Mouse (Mus musculus): ENCODE results near the gene Cenpb.
A peak's percentile ranks its signal among the peaks of the same experiment; 100 is the strongest.

The Cenpb gene

DNA sequence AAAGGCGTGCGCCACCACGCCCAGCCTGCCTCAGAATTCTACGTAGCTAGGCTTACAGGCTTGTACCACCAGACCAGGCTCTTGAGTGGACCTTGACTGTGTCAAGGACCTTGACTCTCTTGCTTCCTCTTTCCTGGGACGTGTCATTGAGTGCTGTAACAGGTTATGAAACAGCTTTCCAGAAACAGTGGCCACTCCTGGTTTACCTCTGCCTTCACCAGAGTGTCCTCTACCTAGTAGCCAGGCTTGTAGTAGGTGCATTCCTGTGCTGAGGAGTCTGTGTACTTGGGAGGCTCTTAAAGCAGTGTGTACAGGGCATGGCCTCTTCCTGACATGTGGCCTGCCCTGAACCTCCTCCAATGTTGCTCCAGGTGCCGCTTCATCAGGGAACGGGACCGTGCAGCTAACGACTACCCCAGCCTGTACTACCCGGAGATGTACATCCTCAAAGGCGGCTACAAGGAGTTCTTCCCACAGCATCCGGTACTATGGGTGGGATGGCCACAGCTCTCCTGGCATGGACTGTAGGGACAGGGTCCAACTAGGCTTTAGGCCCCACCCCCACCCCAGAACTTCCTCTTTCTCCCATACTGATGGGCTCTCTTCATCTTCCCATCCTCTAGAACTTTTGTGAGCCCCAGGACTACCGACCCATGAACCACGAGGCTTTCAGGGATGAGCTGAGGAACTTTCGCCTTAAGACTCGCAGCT lies 16.9 kb upstream of the Cenpb start:
- DNase-seq: no peak

DNA sequence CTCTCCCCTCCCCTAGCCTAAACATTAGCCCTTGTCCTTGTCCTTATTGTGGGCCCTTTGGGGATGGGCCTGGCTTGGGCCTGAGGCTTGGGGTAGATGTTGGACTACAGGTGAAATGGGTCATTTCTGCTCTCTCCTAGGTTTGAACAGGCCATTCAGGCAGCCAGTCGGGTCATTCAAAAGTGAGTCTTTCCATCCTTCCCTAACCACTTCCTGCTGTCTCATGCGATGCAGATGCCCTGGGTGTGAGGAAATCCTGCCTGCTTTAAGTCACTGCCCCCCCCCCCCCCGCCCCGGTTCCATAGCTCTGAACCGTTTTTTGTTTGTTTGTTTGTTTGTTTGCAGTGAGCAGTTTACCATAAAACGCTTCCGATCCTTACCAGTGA lies 11.1 kb upstream of the Cenpb start:
- DNase-seq: no peak

DNA sequence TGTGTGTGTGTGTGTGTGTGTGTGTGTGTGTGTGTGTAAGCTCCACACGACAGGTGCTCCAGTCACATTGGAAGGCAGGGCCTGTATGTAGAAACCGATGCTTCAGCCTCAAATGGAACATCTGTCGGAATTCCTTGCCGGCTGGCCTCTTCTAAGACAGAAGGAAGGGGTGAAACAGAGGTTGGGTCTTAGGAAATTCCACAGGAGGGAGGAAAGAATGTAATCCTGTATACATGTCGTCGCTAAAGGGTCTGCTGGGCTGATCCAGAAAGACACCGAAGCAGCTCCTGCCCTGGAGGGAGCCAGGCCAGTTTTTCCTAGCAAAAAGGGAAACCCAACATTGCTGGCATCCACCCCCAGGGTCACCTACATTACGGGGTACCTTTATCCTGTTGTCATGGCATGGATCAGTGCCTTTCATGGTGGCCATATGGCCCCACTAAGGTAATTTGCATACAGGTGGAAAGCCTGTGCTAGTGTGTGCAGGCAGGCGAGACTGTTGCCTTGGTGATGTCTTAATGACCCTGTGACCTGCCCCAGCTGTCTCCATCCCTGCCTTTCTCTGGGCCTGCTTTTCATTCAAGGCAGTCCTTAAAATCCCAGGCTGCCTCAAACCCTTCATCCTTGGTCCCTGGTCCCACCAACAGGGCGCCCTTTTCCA lies 10.6 kb upstream of the Cenpb start:
- no peak for DNase-seq

DNA sequence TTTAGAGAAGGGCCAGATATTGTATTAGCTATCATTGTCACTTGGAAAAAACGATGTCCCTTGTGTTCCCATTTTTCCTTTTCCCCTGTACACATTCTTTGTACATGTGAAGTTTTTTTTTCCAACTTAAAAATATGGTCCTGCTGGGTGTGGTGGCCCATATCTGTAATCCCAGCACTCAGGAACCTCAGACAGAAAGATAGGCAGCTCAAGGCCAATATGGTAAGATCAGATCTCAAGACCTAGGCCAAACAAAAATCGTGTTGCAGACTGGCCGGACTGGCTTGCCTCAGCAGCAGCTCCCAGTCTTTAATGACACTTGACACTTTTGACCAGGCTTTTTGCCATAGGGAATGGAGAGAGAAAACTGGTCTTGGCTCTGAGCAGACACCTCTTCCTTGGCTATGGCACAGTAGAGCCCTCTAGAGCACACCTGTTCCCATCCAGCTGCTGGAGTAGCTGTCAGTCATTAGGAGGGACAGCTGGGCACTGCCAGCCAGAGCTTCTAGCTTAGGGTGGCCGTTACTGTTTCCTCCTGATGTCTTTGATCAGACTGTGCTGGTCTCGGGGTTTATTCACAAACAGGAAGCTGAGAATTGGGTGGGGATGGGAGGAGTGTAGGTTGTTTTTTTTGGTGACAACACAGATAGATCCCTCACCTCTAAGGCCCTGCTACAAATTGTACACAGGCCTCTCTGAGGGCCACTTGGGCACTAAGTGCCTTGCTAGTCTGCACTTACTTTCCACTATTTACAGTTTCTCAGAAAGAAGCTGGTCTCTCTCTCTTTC lies 9.8 kb upstream of the Cenpb start:
- DNase-seq: no peak

DNA sequence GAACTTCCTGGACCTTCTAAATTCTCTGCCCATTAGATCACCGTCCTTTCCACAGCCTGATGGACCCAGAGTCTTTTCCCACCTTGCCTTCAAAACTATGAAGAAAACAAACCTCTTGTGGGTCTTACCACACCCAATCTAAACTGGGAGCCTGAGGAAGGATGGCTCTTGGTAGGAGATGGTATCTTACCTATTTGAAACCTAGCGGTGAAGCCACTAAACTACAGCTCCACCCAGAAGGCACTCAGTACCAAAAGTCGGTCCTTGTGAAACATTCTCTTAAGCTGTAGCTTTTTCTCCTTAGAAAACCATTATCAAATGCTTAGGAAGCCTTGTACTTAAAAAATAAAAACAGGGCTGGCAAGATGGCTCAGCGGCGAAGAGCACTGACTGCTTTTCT lies 8.4 kb upstream of the Cenpb start:
- no peak for DNase-seq

DNA sequence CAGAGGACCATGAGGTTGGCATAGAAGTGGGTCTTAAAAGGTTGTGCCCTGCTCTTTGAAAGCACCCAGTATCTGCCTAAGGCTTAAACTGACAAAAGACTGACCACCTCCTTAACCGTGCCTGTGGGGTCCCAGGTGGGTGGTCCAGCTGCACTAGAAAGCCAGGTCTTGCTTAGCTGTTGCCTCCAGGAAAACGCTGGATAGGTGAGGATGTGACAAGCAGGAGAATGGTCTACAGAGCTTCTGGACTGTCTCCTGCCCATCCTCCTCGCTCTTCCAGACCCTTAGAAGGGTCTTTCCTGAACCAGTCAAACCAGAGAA lies 7.7 kb upstream of the Cenpb start:
- DNase-seq: no peak

DNA sequence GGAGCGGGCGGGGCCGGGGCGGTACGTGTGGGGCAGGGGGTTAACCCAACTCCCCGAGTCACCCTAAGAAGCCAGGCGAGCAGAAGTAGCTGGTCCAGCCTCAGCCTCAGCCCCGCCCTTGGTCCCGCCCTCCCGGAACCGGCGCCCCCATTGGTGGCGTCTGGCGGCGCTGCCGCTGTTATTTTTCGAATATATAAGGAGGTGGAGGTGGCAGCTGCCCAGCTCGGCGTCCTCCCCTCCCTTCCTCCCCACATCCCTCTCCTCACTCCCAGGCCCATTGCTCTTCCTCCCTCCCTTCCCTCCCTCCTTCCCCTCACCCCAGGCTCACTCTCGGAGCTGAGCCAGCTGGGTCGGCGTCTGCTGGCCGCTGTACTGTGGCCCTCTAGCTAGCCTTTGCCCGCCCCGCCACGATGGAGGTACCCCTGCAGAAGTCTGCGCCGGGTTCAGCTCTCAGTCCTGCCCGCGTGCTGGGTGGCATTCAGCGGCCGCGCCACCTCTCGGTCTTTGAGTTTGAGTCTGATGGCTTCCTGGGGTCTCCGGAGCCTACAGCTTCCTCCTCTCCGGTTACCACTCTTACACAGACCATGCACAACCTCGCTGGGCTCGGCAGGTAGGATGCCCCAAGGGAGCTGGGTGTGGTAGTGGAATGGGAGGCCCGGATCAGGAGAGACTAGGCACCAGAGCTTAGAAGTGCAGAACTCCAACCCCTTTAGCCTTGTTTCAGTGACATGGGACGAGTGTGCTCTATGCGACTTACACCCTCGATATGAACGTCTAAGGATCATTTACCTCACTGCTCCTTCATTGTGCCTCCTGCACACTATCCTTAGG lies 7.1 kb upstream of the Cenpb start, which contains the start of the genes Cdc25b and Spef1:
Gene Cdc25b (plus strand): TSS at position 179 of the 831 bp plus-strand sequence.
Gene Spef1 (minus strand): TSS at position 512 of the 831 bp plus-strand sequence.
- DNase-seq: peak; percentile 87

DNA sequence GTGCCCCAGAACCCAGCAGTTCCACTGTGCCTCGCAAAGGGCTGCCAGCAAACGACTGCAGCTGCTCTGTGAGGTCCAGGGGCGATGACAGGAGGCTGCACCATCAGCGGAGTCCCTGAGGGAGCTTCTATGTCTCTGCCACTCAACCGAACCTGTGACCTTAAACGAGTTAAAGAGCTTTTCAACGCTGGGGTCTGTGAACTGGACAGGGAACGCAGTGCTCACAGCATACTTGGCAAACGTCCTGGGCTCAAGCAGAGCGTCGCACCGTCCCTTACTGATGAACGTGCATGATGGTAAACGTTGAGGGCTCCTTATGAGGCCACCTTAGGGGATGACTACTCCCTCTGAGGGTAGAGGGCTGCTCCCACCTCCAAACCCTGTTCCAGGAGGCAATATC lies 6.5 kb upstream of the Cenpb start:
- DNase-seq: no peak

DNA sequence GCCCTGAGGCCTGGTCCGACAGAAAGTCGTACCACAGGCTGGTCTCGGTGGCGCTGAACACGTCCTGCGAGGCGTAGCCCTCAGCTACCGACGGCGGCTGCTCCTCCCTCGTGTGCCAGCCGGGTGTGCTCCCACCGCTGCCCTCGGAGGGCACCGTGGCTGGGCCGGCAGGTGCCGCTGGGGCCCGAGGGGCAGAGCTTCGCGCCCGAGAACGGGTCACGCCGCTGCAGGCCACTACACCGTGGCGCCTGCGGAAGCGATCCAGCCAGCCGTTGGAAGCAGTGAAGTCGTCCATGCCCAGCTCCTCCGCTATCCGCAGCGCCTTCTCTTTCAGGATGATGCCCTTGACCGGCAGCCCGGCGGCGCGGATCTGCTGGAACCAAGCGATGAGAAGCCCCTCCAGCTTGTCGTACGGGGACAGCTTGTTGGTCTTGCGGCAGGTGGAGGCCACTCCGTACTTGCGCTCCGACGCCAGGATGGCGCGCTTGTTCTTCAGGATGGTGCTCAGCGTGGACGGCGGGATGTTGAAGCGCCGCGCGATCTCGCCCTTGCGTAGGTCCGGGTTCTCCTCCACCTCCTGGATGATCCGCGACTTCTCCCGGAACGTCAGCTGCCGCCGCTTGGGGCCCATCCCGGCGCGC lies 501 bp downstream of the Cenpb start:
- DNase-seq: peak; percentile 78

DNA sequence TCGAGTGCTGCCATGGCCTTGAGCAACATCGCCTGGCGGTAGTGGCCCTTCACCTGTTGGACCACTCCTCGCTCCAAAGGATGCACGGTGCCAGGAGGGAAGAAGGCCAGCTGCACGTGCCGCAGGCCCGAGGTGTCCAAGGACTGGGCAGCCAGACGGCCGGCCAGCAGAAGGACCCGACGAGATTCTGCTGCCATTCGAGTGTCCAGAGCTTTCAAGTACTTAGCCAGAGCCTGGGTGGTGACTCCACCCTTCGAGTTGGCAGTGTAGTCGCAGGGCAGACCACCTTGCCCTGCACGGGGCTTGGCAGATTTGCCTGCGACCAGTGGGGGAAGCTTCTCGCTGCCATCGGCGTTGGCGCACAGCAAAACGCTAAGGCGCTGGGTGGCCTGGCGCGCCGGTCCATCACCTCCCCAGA lies 1.0 kb downstream of the Cenpb start:
- peak; percentile 69 for DNase-seq

DNA sequence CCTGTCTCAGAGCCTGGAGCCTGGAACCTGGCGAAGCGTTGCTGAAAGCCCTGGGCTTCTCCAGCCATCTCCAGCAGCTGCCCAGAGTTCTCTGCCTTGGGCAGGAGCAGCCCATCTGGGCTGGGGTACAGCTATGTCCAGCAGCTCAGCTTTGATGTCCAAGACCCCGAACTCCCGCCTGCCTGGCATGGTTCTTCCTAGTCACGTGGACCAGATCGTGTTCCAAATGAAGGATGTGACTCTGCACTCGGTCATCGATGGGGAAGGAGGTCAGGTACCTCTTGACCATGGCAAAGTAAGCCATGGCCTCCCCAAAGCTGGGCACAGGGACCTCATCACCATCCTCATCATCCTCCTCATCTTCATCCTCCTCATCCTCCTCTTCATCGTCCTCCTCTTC lies 1.9 kb downstream of the Cenpb start:
- peak; percentile 54 for DNase-seq

DNA sequence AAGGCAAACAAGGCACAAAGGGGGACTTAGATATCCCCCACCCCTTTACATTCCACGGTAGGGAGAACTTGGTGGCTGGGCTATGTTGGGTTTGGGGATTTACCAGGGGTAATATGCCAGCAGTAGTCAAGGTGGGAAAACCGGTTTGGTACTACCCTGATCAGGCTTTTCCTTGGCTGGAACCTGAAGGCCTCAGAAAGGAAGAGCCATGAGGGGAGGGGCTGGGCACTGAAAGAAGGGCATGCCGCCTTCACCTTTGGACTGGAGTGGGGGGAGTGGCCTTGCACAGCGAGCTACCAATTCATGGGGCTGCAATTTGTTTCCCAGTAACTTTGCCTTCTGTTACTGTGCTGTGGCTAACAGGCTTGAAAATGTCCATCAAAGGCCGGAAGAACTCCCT lies 3.4 kb downstream of the Cenpb start:
- DNase-seq: peak; percentile 43

DNA sequence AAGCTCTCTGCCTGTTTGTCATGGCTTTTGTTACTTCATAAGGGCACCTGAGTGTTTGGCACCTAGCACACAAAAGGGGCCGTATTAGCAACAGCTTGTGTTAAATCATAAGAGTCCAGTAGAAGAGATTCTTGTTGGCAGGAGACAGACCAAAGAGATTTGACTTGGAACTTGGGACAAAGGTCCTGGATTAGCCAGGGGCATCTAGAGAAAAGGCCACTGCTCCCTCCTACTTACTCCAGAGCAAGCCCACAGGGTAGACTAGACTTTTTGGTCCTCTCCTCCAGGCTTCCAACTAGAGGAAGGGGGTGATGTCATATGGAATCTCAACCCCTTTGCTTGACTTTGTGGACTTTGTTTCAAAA lies 3.9 kb downstream of the Cenpb start:
- no peak for DNase-seq

DNA sequence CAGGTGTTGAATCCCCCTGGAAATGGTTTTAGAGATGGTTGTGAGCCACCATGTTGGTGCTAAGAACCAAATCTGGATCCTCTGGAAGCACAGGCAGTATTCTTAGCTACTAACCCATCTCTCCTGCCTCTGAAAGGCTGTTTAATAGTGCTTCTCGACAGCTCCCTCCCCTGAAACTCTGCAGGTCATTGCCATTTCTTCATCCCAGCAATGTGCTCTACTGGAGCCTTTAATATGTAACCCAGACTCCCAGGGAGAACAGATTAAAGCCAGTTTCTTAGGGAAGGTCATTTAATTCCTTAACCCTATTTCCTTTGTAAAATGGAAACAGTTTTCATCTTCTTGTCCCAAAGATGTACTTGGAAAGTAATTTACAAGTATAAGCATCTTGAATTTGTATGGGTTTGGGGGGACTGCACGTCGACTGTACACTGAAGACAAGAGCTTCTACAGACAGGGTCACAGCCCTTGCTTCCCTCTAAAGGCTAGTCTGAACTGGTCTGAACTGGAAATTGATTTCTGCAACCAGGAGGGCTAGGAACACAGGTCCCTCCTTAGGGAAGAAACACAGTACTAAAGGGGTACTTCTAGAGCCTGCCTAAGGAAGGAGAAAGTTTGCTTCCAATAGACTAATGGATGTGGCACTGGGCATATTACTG lies 4.5 kb downstream of the Cenpb start:
- DNase-seq: no peak

DNA sequence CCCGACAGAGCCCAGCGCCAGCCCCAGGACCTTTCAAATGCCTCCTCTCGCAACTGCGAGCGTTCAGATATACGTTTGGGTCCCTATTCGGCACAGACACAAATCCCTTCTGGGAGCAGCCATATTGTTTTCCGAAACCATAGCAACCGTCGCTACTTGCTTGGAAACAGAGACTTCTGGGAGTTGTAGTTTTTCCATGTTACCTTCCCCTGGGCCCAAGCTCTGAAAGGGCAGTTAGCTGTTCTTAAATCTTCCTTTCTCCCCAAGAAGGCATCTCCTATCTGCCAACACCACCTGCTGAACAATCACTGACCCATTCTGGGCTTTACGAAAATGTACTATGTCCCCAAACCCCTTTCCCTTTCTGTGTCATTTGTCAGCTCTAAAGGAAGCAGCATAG lies 5.2 kb downstream of the Cenpb start:
- DNase-seq: peak; percentile 71

DNA sequence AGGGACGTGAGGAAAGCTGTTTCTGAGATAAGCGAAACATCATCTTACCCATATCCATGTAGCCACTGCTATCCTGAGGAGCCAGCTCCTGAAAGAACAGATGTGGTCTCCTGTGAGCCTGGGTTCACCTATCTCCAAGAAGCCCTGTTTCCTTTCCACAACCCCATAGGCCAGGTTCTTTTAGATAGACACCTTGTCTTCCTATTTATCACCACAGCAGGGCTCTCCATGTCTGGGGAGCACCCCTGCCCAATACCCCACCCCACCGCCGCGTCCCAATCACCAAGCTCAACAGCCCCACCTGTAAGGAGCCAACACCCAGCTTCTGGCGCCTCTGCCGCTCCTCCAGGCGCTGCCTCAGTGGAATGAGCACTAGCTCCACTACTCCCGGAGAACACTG lies 7.5 kb downstream of the Cenpb start:
- DNase-seq: no peak

DNA sequence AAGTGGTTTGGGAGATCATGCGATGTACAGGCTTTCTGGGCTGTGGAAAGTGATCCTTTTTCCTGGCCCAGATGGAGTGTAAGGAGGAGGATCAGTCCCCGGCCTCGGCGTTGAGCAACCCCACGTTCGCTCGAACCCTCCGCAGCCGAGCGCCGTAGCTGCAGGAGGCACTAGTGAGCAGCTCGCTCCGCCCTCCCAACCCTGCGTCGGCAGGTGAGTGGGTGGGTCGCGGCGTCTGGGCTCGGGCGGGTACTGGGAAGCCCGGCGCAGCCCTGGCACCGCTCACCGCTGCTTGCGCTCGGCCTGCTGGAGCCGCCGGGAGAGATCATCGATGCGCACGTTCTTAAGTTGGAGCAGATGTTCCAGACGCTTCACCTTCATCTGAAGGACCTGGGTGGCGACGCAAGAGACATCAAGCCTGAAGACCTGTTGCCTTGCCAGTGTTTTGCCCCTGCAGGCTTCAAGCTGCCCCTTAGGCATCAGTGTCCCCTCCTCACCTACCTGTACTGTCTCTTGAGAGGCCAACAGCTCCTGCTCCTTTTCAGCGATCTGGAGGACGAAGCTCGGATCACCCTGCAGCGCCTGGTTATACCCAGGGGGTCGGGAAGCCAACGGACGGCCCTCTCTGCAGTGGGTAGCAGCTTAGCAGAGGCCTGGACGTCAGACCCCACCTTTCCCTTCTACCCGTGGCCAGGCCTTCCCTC lies 8.3 kb downstream of the Cenpb start:
- peak; percentile 60 for DNase-seq

DNA sequence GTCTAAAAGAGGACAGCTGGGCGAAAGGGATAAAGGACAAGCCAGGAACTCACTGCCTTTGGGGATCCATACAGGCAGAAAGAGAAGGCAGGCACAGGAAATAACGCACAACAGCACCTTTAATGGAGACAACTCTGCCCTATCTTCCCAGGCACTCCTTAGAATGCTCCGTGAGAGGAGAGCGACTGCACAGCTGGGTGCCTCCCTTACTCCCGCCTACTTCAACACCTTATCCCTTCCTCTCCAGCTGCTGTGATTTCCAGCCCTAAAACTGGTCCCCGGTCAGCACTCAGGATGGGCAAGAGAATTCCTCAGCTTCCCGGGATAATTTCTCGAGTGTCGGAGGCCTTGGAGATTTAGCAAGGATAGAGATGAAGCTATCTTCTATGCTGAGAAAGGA lies 8.9 kb downstream of the Cenpb start:
- DNase-seq: no peak

DNA sequence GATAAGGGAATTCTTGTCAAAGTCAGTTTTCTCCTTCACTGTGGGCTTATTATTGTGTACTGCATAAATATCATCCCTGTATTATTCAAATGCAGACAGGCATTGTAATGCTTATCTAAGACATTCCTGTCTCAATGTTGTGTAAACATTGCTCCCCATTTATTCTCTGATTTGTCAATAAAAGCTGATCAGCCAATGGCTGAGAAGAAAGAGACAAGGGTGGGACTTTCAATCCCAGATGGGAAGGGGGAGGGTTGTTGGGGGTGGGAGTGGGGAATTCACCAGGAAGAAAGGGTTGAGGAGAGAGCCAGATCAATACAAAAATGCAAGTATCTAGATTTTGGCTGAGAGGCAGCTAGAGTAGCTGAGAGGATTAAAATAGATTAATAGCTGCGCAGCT lies 11.0 kb downstream of the Cenpb start:
- no peak for DNase-seq

DNA sequence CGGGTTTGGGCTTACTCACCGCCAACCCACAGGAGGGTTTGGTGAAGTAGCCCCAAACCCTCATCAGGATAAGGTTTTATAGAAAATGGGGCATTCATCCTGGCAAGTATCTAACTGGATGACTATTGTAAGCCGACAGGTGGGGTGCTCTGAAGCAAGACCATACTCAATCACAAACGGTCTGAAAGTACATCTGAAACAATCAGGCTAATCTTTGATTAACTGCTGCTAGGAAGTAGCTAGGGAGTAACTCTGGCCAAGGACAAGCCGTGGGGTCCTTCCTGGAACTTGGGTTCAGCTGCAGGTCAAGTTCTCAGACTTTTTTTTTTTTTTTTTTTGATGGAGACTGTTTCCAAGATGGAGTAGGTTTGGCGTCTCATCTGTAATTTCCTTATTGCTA lies 11.9 kb downstream of the Cenpb start:
- DNase-seq: no peak

DNA sequence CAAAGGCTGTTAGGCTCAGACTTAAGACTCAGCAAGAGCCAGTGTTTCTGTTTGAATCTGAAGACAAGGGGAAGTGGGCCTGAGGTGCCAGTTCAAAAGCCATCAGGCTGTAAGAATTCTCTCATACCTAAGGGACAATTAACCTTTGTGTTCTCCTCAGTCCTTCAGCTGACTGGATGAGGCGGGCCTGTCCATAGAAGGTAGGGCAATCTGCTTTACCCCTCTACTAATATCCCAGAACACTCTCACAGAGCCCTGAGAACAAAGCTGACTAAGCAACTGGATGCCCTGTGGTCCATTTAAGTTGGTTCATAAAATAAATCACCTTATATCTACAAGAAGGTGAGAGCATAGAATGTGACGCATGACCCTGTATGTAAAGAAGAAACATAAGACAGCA lies 13.7 kb downstream of the Cenpb start:
- DNase-seq: no peak

DNA sequence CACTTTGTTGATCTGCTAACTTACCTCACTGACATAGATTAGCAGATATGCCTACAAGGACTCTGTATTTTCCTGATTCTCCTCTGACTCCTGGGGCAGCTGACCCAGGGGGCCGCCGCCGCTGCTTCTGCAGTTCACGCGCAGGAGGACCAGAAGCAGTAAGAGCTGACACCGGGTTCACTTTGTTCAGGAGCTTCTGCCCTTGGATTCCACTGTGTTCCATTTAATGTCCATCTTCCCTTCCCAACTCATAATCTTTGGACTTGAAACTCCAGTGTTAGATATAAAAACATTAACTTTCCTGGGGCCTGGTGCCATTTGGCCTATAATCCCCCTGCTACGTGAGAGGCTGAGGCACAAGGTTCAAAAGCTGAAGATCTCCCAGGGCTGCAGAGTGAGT lies 15.9 kb downstream of the Cenpb start:
- DNase-seq: no peak
